Mouse (Mus musculus) liver, adult (tissue): ENCODE measurements around the gene Mtf2.

Source experiments
- GATA4 ChIP-seq: IDR thresholded peaks from 2 replicates; pipeline ENCODE4 v1.6.1; 2014; ENCODE audit warnings: mild to moderate bottlenecking, low read length; ENCODE audit not compliant: insufficient replicate concordance

Gene Mtf2

GRCm38 (mm10) chr5:108076241-108076640 is 10.8 kb downstream of the Mtf2 start:
- no peak for TF ChIP-seq GATA4

- TF ChIP-seq GATA4 = no peak
Observed at GRCm38 (mm10) chr5:108076833-108077540, 11.5 kb downstream of the Mtf2 start.

- no peak for TF ChIP-seq GATA4
Observed at GRCm38 (mm10) chr5:108079603-108080002, 14.1 kb downstream of the Mtf2 start.

GRCm38 (mm10) chr5:108082380-108082779 is 16.9 kb downstream of the Mtf2 start:
- no peak for TF ChIP-seq GATA4

- TF ChIP-seq GATA4 = no peak
Observed at GRCm38 (mm10) chr5:108085440-108085839, 20.0 kb downstream of the Mtf2 start.

GRCm38 (mm10) chr5:108097676-108098075 is 32.2 kb downstream of the Mtf2 start:
- no peak for TF ChIP-seq GATA4

- TF ChIP-seq GATA4 = no peak
Observed at GRCm38 (mm10) chr5:108100196-108100595, 34.7 kb downstream of the Mtf2 start.

- TF ChIP-seq GATA4 = no peak
Observed at GRCm38 (mm10) chr5:108104306-108104705, 38.8 kb downstream of the Mtf2 start.

- TF ChIP-seq GATA4 = no peak
Observed at GRCm38 (mm10) chr5:108109346-108109745, 43.9 kb downstream of the Mtf2 start.

- TF ChIP-seq GATA4 = no peak
Observed at GRCm38 (mm10) chr5:108117693-108118092, 52.2 kb downstream of the Mtf2 start.

GRCm38 (mm10) chr5:108120221-108120900 is 54.9 kb downstream of the Mtf2 start:
- TF ChIP-seq GATA4 = no peak

- no peak for TF ChIP-seq GATA4
Observed at GRCm38 (mm10) chr5:108131849-108132440, 66.5 kb downstream of the Mtf2 start.

GRCm38 (mm10) chr5:108132441-108133243 is 67.2 kb downstream of the Mtf2 start, which contains the start of the genes Tmed5 and Ccdc18:
Gene Tmed5, minus strand, starts transcription at chr5:108132620.
Gene Ccdc18, plus strand, starts transcription at chr5:108132875.
- TF ChIP-seq GATA4 = peak; percentile 42; the same call in 1 of the 2 replicates

- TF ChIP-seq GATA4 = no peak
Observed at GRCm38 (mm10) chr5:108152592-108152991, 87.1 kb downstream of the Mtf2 start.
